Mouse (Mus musculus) urinary bladder, postnatal 25 days (tissue): Measurements from ENCODE around the gene Skap1.

ENCODE experiments used
- DNase-seq: peaks from one replicate; pipeline ENCODE4 v3.0.0; 2022; ENCODE audit warnings: low spot score

The Skap1 gene

DNA sequence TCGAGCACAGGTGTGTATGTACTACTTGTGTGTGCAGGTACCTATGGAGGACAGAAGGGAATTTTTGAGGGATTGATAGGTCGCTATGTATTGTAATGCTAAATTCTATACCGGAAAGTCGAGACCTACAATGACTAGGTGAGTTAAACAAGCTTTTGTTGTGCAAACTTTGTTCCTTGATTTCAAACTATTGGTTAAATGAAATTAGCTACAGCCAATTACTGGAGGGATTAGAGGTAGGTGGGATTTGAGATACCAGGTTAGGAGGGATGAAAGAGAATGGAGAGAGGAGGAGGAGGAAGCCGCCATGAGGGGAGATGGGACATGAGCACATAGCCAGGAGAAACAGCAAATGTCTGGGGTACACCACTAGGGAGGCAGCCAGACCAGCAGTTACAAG lies 315.9 kb downstream of the Skap1 start:
- DNase-seq: no peak

DNA sequence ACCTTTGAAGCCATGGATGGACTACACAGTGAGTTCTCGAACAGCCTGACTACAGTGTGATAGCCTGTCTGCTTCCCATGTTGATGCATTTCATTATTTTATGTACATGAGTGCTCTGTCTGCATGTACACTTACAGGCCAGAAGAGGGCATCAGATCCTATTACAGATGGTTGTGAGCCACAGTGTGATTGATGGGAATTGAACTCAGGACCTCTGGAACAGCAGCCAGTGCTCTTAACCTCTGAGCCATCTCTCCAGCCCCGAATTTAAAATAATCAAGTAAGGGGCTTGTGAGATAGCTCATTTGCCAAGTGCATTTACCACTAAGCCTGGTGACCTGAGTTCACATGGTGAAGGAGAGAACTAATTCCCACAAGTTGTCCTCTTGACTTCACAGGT lies 317.0 kb downstream of the Skap1 start:
- no peak for DNase-seq

DNA sequence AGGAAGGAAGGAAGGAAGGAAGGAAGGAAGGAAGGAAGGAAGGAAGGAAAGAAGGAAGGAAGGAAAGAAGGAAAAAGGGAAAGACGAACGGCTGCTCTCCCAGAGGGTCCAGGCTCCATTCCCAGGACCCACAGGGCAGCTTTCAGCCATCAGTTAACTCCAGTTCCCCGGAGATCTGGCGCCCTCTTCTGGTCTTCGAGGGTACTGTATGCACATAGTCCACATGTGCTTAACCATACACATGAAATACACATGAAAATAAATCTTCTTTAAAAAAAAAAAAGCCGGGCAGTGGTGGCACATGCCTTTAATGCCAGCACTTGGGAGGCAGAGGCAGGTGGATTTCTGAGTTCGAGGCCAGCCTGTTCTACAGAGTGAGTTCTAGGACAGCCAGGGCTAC lies 320.5 kb downstream of the Skap1 start:
- DNase-seq: peak; percentile 64

DNA sequence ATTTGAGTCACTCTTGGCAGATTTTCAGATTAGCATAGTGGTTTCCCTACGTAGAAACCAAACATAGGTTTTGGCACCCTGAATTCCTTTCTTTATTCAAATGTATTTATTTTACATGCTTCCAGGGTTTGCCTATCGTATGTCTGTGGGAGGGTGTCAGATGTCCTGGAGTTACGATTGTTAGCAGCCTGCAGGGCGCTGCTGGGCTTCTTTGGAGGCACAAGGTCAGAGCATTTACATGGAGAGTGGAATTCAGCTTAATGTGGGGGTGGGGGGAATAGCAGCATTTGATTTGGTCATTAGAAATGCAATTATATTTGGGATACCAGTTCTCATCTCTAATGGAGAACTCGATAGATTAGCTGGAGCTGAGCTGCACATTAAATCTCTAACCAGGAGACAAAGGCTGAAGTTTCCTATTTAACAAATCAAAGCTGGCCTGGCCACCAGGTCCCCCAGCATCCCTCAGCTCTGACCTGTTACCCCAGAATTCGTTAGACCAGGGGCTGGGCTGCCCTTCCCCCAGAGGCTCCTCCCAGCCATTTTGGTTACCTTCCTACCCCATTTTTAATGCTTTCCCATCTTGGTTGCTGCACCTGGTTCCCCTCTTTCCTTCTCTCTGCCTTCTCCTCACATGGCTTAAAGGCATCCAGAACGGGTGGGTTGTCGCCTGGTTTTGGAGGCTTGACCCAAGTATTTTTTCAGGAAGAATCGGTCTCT lies 322.5 kb downstream of the Skap1 start:
- no peak for DNase-seq

DNA sequence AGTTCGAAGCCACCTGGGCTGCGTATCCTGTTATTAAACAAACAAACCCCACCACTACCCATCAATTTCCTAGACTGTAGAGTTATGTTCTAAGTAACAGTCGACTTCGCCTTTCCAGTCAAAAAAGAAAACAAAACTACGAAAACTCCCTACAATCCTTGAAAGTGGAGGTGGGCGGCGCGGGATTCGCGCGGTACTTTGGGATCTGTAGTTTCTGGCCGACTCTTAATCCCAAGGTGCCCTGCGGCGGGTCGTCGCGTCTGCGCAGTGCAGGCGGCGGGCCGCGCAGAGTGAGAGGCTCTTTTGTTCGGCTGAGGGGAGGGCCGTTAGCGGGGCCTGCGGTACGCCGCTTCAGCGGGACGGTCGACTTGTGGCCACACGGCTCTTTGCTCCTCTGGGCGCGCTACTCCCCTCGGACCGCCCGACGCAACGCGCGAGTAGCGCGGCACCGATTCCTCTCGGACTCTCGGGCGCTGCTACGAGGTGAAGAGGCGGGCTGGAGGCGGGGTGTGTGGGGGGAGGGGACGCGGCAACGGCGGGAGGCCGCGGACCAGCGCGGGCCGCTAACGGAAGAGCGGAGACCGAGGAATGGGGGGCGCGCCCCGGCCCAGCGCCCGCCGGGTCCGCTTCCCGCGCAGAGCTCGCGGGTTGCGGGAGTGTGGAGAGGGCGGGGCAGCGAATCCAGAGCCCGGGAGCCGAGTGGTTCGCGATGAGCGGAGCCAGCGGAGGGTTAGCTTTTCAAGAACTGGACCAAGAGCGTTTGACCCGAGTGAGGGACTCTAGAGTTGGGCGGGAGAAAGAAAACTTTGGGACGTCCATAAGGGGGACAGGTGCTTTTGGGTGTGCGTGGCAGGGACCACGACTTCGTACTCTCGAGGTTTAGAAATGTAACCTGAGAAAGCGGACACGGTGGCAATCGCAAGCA lies 324.7 kb downstream of the Skap1 start, which contains the start of gene Cbx1:
Gene Cbx1 (plus strand): TSS at position 257 of the 925 bp plus-strand sequence.
- peak; percentile 84 for DNase-seq

DNA sequence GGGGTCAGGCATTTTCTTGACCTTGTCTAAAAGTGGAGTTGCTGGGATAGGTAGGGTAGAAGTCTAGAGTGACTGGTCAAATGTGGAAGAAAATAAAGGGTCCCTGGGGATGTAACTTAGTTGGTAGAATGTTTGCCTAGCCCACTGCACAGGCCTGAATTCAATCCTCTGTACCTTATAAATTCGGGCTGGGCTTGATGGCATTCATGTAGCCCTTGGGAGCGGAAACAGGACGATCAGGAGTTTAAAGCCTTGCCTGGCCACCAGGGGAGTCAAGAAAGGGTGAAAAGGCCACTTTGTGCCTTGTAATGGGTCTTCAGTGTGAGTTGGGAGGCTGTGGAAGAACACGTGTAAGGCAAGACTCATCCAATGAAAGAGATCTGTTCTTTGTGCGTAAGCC lies 325.6 kb downstream of the Skap1 start:
- DNase-seq: no peak

DNA sequence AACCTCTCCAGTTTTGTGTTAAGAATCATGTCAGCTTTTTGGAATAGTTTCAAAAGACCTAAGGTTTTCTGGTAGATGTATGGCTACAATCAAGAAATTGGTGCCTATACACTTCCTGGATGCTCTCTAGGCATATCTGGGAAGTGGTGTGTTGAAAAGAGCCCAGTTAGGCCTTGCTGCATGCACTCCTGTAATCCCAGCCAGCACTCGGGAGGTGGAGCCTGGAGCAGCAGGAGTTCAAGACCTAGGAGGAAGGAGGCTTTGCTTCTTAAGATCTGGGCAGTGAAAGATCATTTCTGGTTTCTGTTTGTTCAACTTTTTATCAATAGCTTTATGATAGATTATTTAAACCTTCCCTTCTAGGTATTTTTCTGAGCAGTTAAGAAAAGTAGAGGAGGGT lies 326.3 kb downstream of the Skap1 start:
- DNase-seq: no peak

DNA sequence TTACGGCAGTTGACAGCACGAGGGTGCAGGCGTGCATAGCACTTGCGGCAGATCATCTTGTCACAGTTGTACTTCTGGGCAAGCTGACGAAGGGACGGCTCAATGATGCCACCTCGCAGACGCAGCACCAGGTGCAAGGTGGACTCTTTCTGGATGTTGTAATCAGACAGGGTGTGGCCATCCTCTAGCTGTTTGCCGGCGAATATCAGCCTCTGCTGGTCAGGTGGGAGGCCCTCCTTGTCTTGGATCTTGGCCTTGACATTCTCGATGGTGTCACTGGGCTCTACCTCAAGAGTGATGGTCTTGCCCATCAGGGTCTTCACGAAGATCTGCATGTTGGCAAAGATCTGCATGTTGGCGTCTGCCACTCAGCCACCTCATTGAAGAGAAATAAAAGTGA lies 331.1 kb downstream of the Skap1 start:
- no peak for DNase-seq

DNA sequence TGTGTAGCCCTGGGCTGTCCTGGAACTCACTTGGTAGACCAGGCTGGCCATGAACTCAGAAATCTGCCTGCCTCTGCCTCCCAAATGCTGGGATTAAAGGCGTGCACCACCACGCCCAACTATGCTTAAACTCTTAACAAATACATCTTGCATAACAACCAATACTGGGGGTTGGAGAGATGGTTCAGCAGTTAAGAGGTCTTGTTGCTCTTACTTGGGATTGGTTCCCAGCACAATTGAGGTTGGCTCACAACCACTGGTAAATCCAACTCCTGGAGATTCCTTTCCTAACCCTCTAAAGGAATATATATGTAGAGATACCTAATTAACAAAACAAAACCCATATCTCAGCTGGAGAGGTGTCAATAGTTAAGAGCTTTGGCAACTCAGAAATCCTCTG lies 331.7 kb downstream of the Skap1 start:
- no peak for DNase-seq

DNA sequence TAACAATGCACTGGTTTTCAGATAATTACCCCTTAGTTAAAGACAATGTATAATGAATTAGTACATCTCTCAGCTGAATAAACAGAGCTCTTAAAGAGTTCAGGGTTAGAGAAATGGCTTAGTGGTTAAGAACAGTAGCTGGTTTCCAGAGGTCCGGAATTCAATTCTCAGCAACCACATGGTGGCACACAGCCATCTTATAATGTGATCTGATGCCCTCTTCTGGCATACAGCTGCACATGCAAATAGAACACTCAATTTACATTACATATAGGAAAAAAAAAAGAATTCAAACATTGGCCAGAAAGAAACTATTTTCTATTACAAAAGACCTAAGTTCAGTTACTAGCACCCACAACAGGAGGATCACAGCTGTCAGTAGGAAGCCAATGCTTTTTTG lies 332.2 kb downstream of the Skap1 start:
- no peak for DNase-seq

DNA sequence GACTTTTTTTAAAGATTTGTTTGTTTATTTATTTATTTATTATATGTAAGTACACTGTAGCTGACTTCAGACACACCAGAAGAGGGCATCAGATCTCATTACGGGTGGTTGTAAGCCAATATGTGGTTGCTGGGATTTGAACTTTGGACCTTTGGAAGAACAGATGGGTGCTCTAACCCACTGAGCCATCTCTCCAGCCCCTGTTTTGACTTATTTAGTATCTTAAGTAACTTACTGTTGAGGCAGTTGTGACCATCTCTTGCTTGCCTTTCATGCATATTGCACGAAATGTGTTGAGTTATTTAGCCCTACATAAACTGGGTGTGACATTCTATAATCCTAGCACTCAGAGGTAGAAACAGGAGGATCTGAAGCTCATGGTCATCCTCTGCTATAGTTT lies 335.1 kb downstream of the Skap1 start:
- DNase-seq: no peak

DNA sequence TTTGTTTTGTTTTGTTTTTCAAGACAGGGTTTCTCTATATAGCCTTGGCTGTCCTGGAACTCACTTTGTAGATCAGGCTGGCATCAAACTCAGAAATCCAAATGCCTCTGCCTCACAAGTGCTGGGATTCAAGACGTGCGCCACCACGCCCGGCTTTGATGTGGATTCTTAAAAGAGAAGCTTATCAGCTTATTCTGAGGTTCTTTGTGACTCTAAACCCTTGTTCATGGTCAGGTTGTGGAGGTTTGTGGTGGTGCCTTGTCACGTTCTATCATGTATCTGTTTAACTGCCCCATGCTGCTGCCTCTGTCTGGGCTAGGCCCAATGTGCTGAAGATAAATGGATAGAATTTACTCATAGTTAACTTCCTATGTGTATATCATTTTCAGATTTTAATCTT lies 341.2 kb downstream of the Skap1 start:
- no peak for DNase-seq

DNA sequence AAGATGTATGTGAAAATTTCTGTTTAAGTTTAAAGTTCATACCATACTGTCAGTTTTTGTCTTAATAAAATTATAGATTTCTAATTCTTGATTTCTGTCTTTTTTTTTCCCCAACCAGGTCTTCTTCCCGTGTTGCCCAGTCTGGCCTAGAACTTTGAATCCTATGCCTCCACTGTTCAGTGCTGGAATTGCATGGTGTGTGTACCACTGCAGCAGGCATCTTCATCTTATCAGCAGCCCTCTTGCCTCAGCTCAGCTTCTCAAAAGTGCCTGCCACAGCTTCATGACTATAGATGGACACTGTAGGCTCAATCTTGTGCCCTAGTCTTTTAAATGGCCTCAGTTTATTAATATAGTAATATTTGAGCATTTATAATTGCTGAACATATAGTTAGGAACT lies 343.7 kb downstream of the Skap1 start:
- DNase-seq: no peak
